Mouse (Mus musculus): ENCODE measurements at regions not wholly inside any gene's neighbourhood (a gene's known extent, or its start where the extent isn't known, plus 50 kb on each side); places are given as distances from the start of the nearest gene placed in this dataset.

GRCm38 (mm10) chr2:53488301-53488700 is 296.8 kb downstream of the Arl6ip6 start:
- H3K27me3 ChIP-seq (ENCODE audit: insufficient read depth, low read length) = no peaks in the 10 kb centered on the region
- no peak for DNase-seq (ENCODE audit: low spot score)
- no peak overlapping the region for H3K9ac ChIP-seq (ENCODE audit: low read depth, low read length)
- no peaks in the 10 kb centered on the region for H3K4me1 ChIP-seq (replicated peaks; ENCODE audit: insufficient read depth, low read length)
- no peak overlapping the region for H3K4me2 ChIP-seq (ENCODE audit: low read length)
- H3K4me3 ChIP-seq (replicated peaks; ENCODE audit: low read depth, low read length) = no peak overlapping the region
- no peak for ATAC-seq (replicated peaks; ENCODE audit: low FRiP score, low read depth)
- no peaks in the 10 kb centered on the region for H3K9me3 ChIP-seq (replicated peaks; ENCODE audit: low read length)
- TF ChIP-seq CTCF (IDR thresholded peaks at IDR 0.05; ENCODE audit: low read depth) = no peak
- no peak overlapping the region for H3K27ac ChIP-seq
- no peaks in the 10 kb centered on the region for H3K36me3 ChIP-seq (ENCODE audit: insufficient read depth, low read length)
- 86% methylated on average over 1 of the region's 1 CpGs for WGBS

GRCm38 (mm10) chr2:53490805-53491585 is 299.5 kb downstream of the Arl6ip6 start:
- TF ChIP-seq CTCF (IDR thresholded peaks at IDR 0.05; ENCODE audit: low read depth) = no peak
- WGBS = 68% methylated on average over 4 of the region's 4 CpGs
- H3K4me2 ChIP-seq (ENCODE audit: low read length) = no peak overlapping the region
- H3K27ac ChIP-seq = no peak overlapping the region
- H3K9ac ChIP-seq (ENCODE audit: low read depth, low read length) = no peak overlapping the region
- H3K36me3 ChIP-seq (ENCODE audit: insufficient read depth, low read length) = no peaks in the 10 kb centered on the region
- H3K27me3 ChIP-seq (ENCODE audit: insufficient read depth, low read length) = no peaks in the 10 kb centered on the region
- DNase-seq (ENCODE audit: low spot score) (no peak), ATAC-seq (replicated peaks; ENCODE audit: low FRiP score, low read depth) (no peak)
- no peaks in the 10 kb centered on the region for H3K9me3 ChIP-seq (replicated peaks; ENCODE audit: low read length)
- H3K4me3 ChIP-seq (replicated peaks; ENCODE audit: low read depth, low read length) = no peak overlapping the region
- H3K4me1 ChIP-seq (replicated peaks; ENCODE audit: insufficient read depth, low read length) = no peaks in the 10 kb centered on the region

- Histone ChIP-seq H3K9ac (ENCODE audit: low read depth, low read length) (no peak overlapping the region), H3K27me3 (ENCODE audit: insufficient read depth, low read length) (no peaks in the 10 kb centered on the region), H3K4me1 (replicated peaks; ENCODE audit: insufficient read depth, low read length) (no peaks in the 10 kb centered on the region), H3K4me3 (replicated peaks; ENCODE audit: low read depth, low read length) (no peak overlapping the region), H3K4me2 (ENCODE audit: low read length) (no peak overlapping the region), H3K36me3 (ENCODE audit: insufficient read depth, low read length) (no peaks in the 10 kb centered on the region), H3K9me3 (replicated peaks; ENCODE audit: low read length) (no peaks in the 10 kb centered on the region), H3K27ac (no peak overlapping the region)
- DNase-seq (ENCODE audit: low spot score) (no peak), ATAC-seq (replicated peaks; ENCODE audit: low FRiP score, low read depth) (no peak)
- WGBS = 64% methylated on average over 2 of the region's 2 CpGs
- TF ChIP-seq CTCF (IDR thresholded peaks at IDR 0.05; ENCODE audit: low read depth) = no peak
These were observed 301.3 kb downstream of the Arl6ip6 start for GRCm38 (mm10) chr2:53492788-53493187.

DNA sequence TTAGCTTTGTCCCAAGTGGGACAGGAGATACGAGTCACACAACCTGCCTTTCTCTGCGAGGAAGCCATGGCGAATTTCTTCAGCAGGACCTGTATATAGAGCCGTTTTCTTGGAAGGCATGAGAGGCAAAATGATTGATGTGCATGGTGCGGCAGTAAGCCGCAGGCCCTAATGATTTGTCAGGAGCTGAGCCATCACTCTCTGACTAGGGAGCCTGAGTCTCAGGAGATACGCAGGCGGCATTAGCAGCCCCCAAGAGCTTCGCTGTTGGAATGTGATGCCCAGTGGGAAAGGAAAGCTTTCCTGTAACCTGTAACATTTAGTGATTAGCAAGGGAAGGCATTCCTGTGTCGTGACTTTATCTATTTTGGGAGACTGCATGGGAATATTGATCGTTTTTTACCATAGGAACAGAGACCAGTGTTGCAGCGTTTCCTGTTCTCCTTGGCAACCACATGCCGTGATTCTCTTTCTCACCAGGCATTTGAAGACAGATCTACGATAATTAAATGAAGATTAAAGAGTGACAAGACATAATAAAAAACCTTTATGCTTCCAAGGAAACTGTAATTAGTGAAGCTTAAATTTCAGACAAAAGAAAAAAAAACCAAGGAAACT is 310.2 kb downstream of the Arl6ip6 start:
- Histone ChIP-seq H3K4me2 (ENCODE audit: low read length) (no peak overlapping the region), H3K4me1 (replicated peaks; ENCODE audit: insufficient read depth, low read length) (no peaks in the 10 kb centered on the region), H3K36me3 (ENCODE audit: insufficient read depth, low read length) (no peaks in the 10 kb centered on the region), H3K27ac (no peak overlapping the region), H3K9me3 (replicated peaks; ENCODE audit: low read length) (no peaks in the 10 kb centered on the region), H3K27me3 (ENCODE audit: insufficient read depth, low read length) (no peaks in the 10 kb centered on the region), H3K9ac (ENCODE audit: low read depth, low read length) (no peak overlapping the region), H3K4me3 (replicated peaks; ENCODE audit: low read depth, low read length) (no peak overlapping the region)
- no peak for TF ChIP-seq CTCF (IDR thresholded peaks at IDR 0.05; ENCODE audit: low read depth)
- WGBS = 52% methylated on average over 14 of the region's 14 CpGs
- no peak for ATAC-seq (replicated peaks; ENCODE audit: low FRiP score, low read depth)
- DNase-seq (ENCODE audit: low spot score) = no peak

- no peak for ATAC-seq (replicated peaks; ENCODE audit: low FRiP score, low read depth)
- 64% methylated on average over 4 of the region's 4 CpGs for WGBS
- DNase-seq (ENCODE audit: low spot score) = no peak
- no peaks in the 10 kb centered on the region for H3K9me3 ChIP-seq (replicated peaks; ENCODE audit: low read length)
- H3K4me2 ChIP-seq (ENCODE audit: low read length) = no peak overlapping the region
- no peak overlapping the region for H3K9ac ChIP-seq (ENCODE audit: low read depth, low read length)
- H3K27ac ChIP-seq = no peak overlapping the region
- H3K36me3 ChIP-seq (ENCODE audit: insufficient read depth, low read length) = no peaks in the 10 kb centered on the region
- H3K27me3 ChIP-seq (ENCODE audit: insufficient read depth, low read length) = no peaks in the 10 kb centered on the region
- no peaks in the 10 kb centered on the region for H3K4me1 ChIP-seq (replicated peaks; ENCODE audit: insufficient read depth, low read length)
- no peak for TF ChIP-seq CTCF (IDR thresholded peaks at IDR 0.05; ENCODE audit: low read depth)
- H3K4me3 ChIP-seq (replicated peaks; ENCODE audit: low read depth, low read length) = no peak overlapping the region
These were observed 310.7 kb downstream of the Arl6ip6 start for GRCm38 (mm10) chr2:53502275-53502667.

- H3K36me3 ChIP-seq (ENCODE audit: insufficient read depth, low read length) = no peaks in the 10 kb centered on the region
- 89% methylated on average over 2 of the region's 2 CpGs for WGBS
- ATAC-seq (replicated peaks; ENCODE audit: low FRiP score, low read depth) = no peak
- no peak overlapping the region for H3K27ac ChIP-seq
- H3K27me3 ChIP-seq (ENCODE audit: insufficient read depth, low read length) = no peaks in the 10 kb centered on the region
- H3K9me3 ChIP-seq (replicated peaks; ENCODE audit: low read length) = no peaks in the 10 kb centered on the region
- no peak overlapping the region for H3K4me2 ChIP-seq (ENCODE audit: low read length)
- no peak overlapping the region for H3K4me3 ChIP-seq (replicated peaks; ENCODE audit: low read depth, low read length)
- DNase-seq (ENCODE audit: low spot score) = no peak
- no peak for TF ChIP-seq CTCF (IDR thresholded peaks at IDR 0.05; ENCODE audit: low read depth)
- no peaks in the 10 kb centered on the region for H3K4me1 ChIP-seq (replicated peaks; ENCODE audit: insufficient read depth, low read length)
- no peak overlapping the region for H3K9ac ChIP-seq (ENCODE audit: low read depth, low read length)
These were observed 350.6 kb downstream of the Arl6ip6 start for GRCm38 (mm10) chr2:53542097-53542496.
